Mouse (Mus musculus) Patski (cell line): Measurements from ENCODE around the gene Hsp90ab1. TPM values are rescaled to one million over a fixed set of nuclear protein-coding genes. Genes with fewer than 3 reads are reported as not detected.
A peak's percentile ranks its signal among the peaks of the same experiment; 100 is the strongest.

Experiments used
- ATAC-seq: fragments of 100-300 bp; one replicate; pipeline ENCODE4 v1.8.0; 2021
- CTCF ChIA-PET: fragments of 350-600 bp; sonication (Branson Sonifier 250); formaldehyde crosslinking; loops from one replicate; lab custom pipeline; 2022; ENCODE audit warnings: inconsistent platforms; lab: Charles Lee
- POLR2A ChIA-PET: fragments of 350-600 bp; sonication (Branson Sonifier 250); formaldehyde crosslinking; loops from one replicate; lab custom pipeline; 2022; ENCODE audit warnings: antibody characterized with exemption, inconsistent platforms; lab: Charles Lee
- DNase-seq: peaks from one replicate; pipeline ENCODE4 v3.0.0-alpha.2; 2011; ENCODE audit warnings: low read depth, low spot score
- H3K27me3 ChIP-seq: fragments of 371-371 bp; one replicate; pipeline ENCODE4 v1.5.1; 2021
- CTCF ChIP-seq: fragments of 100-300 bp; IDR thresholded peaks from one replicate; pipeline ENCODE4 v1.5.1; 2021
- in situ Hi-C: fragments of 300-500 bp; cut with MboI; formaldehyde crosslinking; loops from 3 replicates; pipeline ENCODE4 v1.11.1; 2018; ENCODE audit warnings: low pct_unique_long_range_greater_than_20kb, mixed read lengths
- polyA plus RNA-seq: library from polyadenylated mRNA; unstranded; gene quantifications from one replicate; pipeline ENCODE4 v1.2.3, GENCODE M21; 2021

Gene Hsp90ab1
- 1,835 TPM for polyA plus RNA-seq

- CTCF ChIA-PET, result no interaction called here
- POLR2A ChIA-PET, result interaction anchor here (0.7 to 2.0 kb wide), 6 partner anchors 9 to 23 kb away, joined by 3 to 7 read pairs (median 4); partner anchors contain the start of genes Nfkbie and Slc35b2
- H3K27me3 ChIP-seq, result no peaks in the 10 kb centered on the region
- no peak for TF ChIP-seq CTCF
- in situ Hi-C loops, result no loop called here
- ATAC-seq, result peak; percentile 47
- DNase-seq, result no peak
Measured at GRCm38 (mm10) chr17:45573087-45573779, at the start of gene Hsp90ab1. TSS of gene Hsp90ab1 (minus strand) at chr17:45573271.

- ChIA-PET CTCF (no interaction called here), POLR2A (interaction anchor here (0.6 kb wide), 1 partner anchor 256 kb away, joined by 3 read pairs; no protein-coding TSS in a partner anchor)
- DNase-seq (no peak), ATAC-seq (no peak)
- in situ Hi-C loops, result no loop called here
- no peak for TF ChIP-seq CTCF
- H3K27me3 ChIP-seq, result peaks cover 5% of the 10 kb centered on the region
Measured at GRCm38 (mm10) chr17:45619386-45620256, 46.5 kb upstream of the Hsp90ab1 start.

- in situ Hi-C loops, result no loop called here
- DNase-seq, result no peak
- ChIA-PET POLR2A (no interaction called here), CTCF (interaction anchor here (3.1 kb wide), 1 partner anchor 8 kb away, joined by 11 read pairs; no protein-coding TSS in a partner anchor)
- TF ChIP-seq CTCF, result no peak
- peaks cover 5% of the 10 kb centered on the region for H3K27me3 ChIP-seq
- no peak for ATAC-seq
Measured at GRCm38 (mm10) chr17:45618941-45619385, 45.9 kb upstream of the Hsp90ab1 start.

GRCm38 (mm10) chr17:45617655-45618054 lies 44.6 kb upstream of the Hsp90ab1 start:
- ChIA-PET POLR2A (no interaction called here), CTCF (interaction anchor here (0.8 to 3.1 kb wide), 3 partner anchors 9 to 33 kb away, joined by 3 to 11 read pairs (median 4); no protein-coding TSS in a partner anchor)
- in situ Hi-C loops, result no loop called here
- no peak for TF ChIP-seq CTCF
- DNase-seq (no peak), ATAC-seq (no peak)
- peaks cover 2% of the 10 kb centered on the region for H3K27me3 ChIP-seq

- CTCF ChIA-PET, result interaction anchor here (1.0 to 3.1 kb wide), 2 partner anchors 10 to 30 kb away, joined by 3 to 11 read pairs; no protein-coding TSS in a partner anchor
- no peak for ATAC-seq
- POLR2A ChIA-PET, result no interaction called here
- in situ Hi-C loops, result no loop called here
- no peaks in the 10 kb centered on the region for H3K27me3 ChIP-seq
- no peak for DNase-seq
- no peak for TF ChIP-seq CTCF
Measured at GRCm38 (mm10) chr17:45616679-45617078, 43.6 kb upstream of the Hsp90ab1 start.

- peak; percentile 21 for ATAC-seq
- no peak for TF ChIP-seq CTCF
- in situ Hi-C loops, result no loop called here
Measured at GRCm38 (mm10) chr17:45616046-45616650, 43.1 kb upstream of the Hsp90ab1 start.

GRCm38 (mm10) chr17:45612921-45613320 lies 39.9 kb upstream of the Hsp90ab1 start:
- CTCF ChIA-PET, result interaction anchor here (2.2 kb wide), 1 partner anchor 9 kb away, joined by 5 read pairs; no protein-coding TSS in a partner anchor
- ATAC-seq (no peak), DNase-seq (no peak)
- in situ Hi-C loops, result no loop called here
- no peak for TF ChIP-seq CTCF
- no peaks in the 10 kb centered on the region for H3K27me3 ChIP-seq
- POLR2A ChIA-PET, result no interaction called here

More at GRCm38 (mm10) chr17:45616046-45616650, 43.1 kb upstream of the Hsp90ab1 start:
- ChIA-PET POLR2A (no interaction called here), CTCF (interaction anchor here (1.0 to 3.1 kb wide), 2 partner anchors 10 to 29 kb away, joined by 3 to 11 read pairs; no protein-coding TSS in a partner anchor)
- no peaks in the 10 kb centered on the region for H3K27me3 ChIP-seq
- DNase-seq, result no peak

GRCm38 (mm10) chr17:45612008-45612407 lies 38.9 kb upstream of the Hsp90ab1 start:
- CTCF ChIA-PET, result interaction anchor here (1.8 to 2.2 kb wide), 2 partner anchors 8 to 27 kb away, joined by 5 to 8 read pairs; no protein-coding TSS in a partner anchor
- POLR2A ChIA-PET, result no interaction called here
- no peaks in the 10 kb centered on the region for H3K27me3 ChIP-seq
- no peak for TF ChIP-seq CTCF
- in situ Hi-C loops, result no loop called here
- ATAC-seq, result no peak
- DNase-seq, result no peak

- in situ Hi-C loops, result no loop called here
- H3K27me3 ChIP-seq, result no peaks in the 10 kb centered on the region
- DNase-seq (no peak), ATAC-seq (no peak)
- no peak for TF ChIP-seq CTCF
- ChIA-PET POLR2A (interaction anchor here (0.5 kb wide), 1 partner anchor 642 kb away, joined by 3 read pairs; no protein-coding TSS in a partner anchor), CTCF (interaction anchor here (0.7 to 1.8 kb wide), 4 partner anchors 10 to 25 kb away, joined by 3 to 8 read pairs (median 4); partner anchors contain the start of gene Slc29a1)
Measured at GRCm38 (mm10) chr17:45610144-45610866, 37.2 kb upstream of the Hsp90ab1 start.
